Comparison of ENCODE assay signal across 25 mouse cellular contexts in the genomic region with DNA sequence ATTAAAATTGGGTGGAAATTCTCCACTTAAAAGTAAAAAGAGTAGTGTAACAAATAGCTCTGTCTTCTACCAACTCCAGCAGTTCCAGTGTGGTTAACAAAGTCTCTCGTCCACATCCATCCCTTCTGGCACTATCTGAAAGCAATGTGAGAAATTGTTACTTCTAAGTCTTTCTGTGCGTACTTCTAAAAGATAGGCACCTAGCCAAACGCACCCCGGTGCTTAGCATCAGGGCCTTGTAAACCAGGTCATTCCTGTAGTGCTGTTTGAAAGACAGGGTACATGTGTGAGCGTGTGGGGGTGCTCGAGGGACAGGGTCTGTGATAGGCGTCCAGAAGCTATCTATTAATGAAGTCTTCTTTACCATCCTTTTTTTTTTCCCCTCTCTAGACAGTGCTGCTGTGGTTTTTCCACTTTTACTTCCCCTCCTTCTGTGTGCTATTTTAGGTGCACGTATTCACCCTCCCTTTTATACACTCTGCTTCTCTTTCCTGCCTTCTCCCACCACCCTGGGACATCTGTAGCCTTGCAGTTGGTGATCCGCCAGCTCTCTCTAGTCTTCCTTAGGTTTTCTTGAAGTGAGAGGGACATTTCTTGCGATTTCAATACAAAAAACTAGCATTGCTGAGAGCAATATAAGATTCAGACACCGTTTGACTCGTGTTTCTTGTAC. TPM values are rescaled to one million over a fixed set of nuclear protein-coding genes. Genes with fewer than 3 reads are reported as not detected.
DNase-seq lines count a peak whose midpoint lies in the region; ATAC-seq and TF ChIP-seq lines count a peak whose summit lies in the region.
"Had no signal": no experiment of that assay in that cellular context is flagged by ENCODE, and none has a peak within 500 bp of the region (broad histone marks: within the 10 kb centered on the region; RNA-seq: fewer than 3 reads in every experiment).

No protein-coding gene starts in this region.

- ATAC-seq in heart, embryonic 11.5 days (replicated peaks; ENCODE audit: insufficient number of reproducible peaks, low FRiP score, low TSS enrichment), result no peak
- ATAC-seq: forebrain, embryonic 13.5 days; intestine, embryonic 15.5 days; liver, postnatal 0 days; midbrain, embryonic 16.5 days had no signal

- peak overlapping the region; percentile 4; the same call in 1 of the 2 replicates for H3K4me2 ChIP-seq in heart, embryonic 11.5 days
- H3K4me2 ChIP-seq: embryonic facial prominence, embryonic 12.5 days; forebrain, embryonic 13.5 days; hindbrain, embryonic 15.5 days; intestine, embryonic 15.5 days had no signal

- no peak for DNase-seq in heart, adult 8-10 months (ENCODE audit: low spot score)
- peak; percentile 29 for DNase-seq in right cerebral cortex, adult 18-20 months
- DNase-seq in right cerebral cortex, postnatal 4 days, result no peak
- peak; percentile 51 for DNase-seq in right cerebral cortex, postnatal 14 days
- no peak for DNase-seq in thymus, adult 2 months
- no peak for DNase-seq in urinary bladder, postnatal 36 days (ENCODE audit: low spot score in 2 of 2)
- DNase-seq: adrenal gland, adult 8-10 months; B cell, adult 2 months; cerebellum, adult 9-11 months; kidney, postnatal 4 days; liver, postnatal 0 days; lung, postnatal 14 days; retina, postnatal 1 day; thymus, postnatal 36 days had no signal

- no peak overlapping the region for H3K4me3 ChIP-seq in heart, embryonic 11.5 days (ENCODE audit: low read depth, low read length)
- H3K4me3 ChIP-seq in bone marrow macrophage, adult 2 months (ENCODE audit: insufficient read depth, low read length), result peak overlapping the region; percentile 18
- no peak overlapping the region for H3K4me3 ChIP-seq in thymus, adult 2 months (ENCODE audit: control insufficient read depth, insufficient read depth, low read length)
- H3K4me3 ChIP-seq: embryonic facial prominence, embryonic 12.5 days; erythroblast, embryonic 14.5 days; forebrain, embryonic 13.5 days; heart, embryonic 10.5 days; hindbrain, embryonic 15.5 days; intestine, embryonic 15.5 days; limb, embryonic 10.5 days had no signal

- no peaks in the 10 kb centered on the region for H3K27me3 ChIP-seq in heart, embryonic 11.5 days (ENCODE audit: control insufficient read depth, insufficient read depth, low read length)
- peaks cover 5% of the 10 kb centered on the region; the same call in 1 of the 2 replicates for H3K27me3 ChIP-seq in thymus, adult 2 months (ENCODE audit: control insufficient read depth, insufficient read depth, low read length)
- H3K27me3 ChIP-seq: embryonic facial prominence, embryonic 12.5 days; forebrain, embryonic 13.5 days; hindbrain, embryonic 15.5 days; intestine, embryonic 15.5 days had no signal

- no peak for TF ChIP-seq POLR2A in bone marrow macrophage, adult 2 months (IDR thresholded peaks at IDR 0.05; ENCODE audit: borderline replicate concordance, low read depth, low read length)
- TF ChIP-seq POLR2A in thymus, adult 2 months (IDR thresholded peaks at IDR 0.05; ENCODE audit: control insufficient read depth, extremely low read depth, insufficient read depth, low read length, poor library complexity), result no peak

- H3K9ac ChIP-seq in heart, embryonic 11.5 days (ENCODE audit: low read depth, low read length), result no peak overlapping the region
- H3K9ac ChIP-seq: embryonic facial prominence, embryonic 12.5 days; forebrain, embryonic 13.5 days; hindbrain, embryonic 15.5 days; intestine, embryonic 15.5 days; liver, postnatal 0 days had no signal

- H3K27ac ChIP-seq in heart, embryonic 11.5 days (ENCODE audit: low read depth, low read length), result no peak overlapping the region
- H3K27ac ChIP-seq in bone marrow macrophage, adult 2 months (ENCODE audit: insufficient read depth, low read depth, low read length), result peak overlapping the region; percentile 58
- H3K27ac ChIP-seq in thymus, adult 2 months (ENCODE audit: control insufficient read depth, insufficient read depth, low read length), result no peak overlapping the region
- H3K27ac ChIP-seq: embryonic facial prominence, embryonic 12.5 days; forebrain, embryonic 13.5 days; heart, embryonic 10.5 days; hindbrain, embryonic 15.5 days; intestine, embryonic 15.5 days; limb, embryonic 10.5 days; stomach, postnatal 0 days had no signal

- no peak for TF ChIP-seq CTCF in bone marrow macrophage, adult 2 months (IDR thresholded peaks at IDR 0.05; ENCODE audit: low read depth, low read length)
- TF ChIP-seq CTCF in thymus, adult 2 months (IDR thresholded peaks at IDR 0.05; ENCODE audit: borderline replicate concordance, control insufficient read depth, extremely low read depth, insufficient read depth, low read length, poor library complexity), result no peak

- peaks cover 15% of the 10 kb centered on the region; the same call in 1 of the 2 replicates for H3K4me1 ChIP-seq in heart, embryonic 11.5 days (ENCODE audit: control insufficient read depth, insufficient read depth, low read length)
- peaks cover 70% of the 10 kb centered on the region for H3K4me1 ChIP-seq in bone marrow macrophage, adult 2 months (ENCODE audit: control insufficient read depth, insufficient read depth, low read length)
- H3K4me1 ChIP-seq in thymus, adult 2 months (replicated peaks; ENCODE audit: control insufficient read depth, insufficient read depth, low read length), result peaks cover 13% of the 10 kb centered on the region
- H3K4me1 ChIP-seq: embryonic facial prominence, embryonic 12.5 days had no signal

- H3K9me3 ChIP-seq in heart, embryonic 11.5 days (replicated peaks; ENCODE audit: control insufficient read depth, low read length), result no peaks in the 10 kb centered on the region
- H3K9me3 ChIP-seq: embryonic facial prominence, embryonic 12.5 days; forebrain, embryonic 13.5 days; heart, embryonic 10.5 days; hindbrain, embryonic 15.5 days; intestine, embryonic 15.5 days; limb, embryonic 10.5 days had no signal

- 52% methylated on average over 12 of the region's 12 CpGs for WGBS in heart, embryonic 11.5 days (ENCODE audit: insufficient replicate concordance)
- 11% methylated on average over 12 of the region's 12 CpGs for WGBS in thymus, adult 2 months

- no peaks in the 10 kb centered on the region for H3K36me3 ChIP-seq in heart, embryonic 11.5 days (ENCODE audit: control insufficient read depth, insufficient read depth, low read length)
- H3K36me3 ChIP-seq in thymus, adult 2 months (ENCODE audit: control insufficient read depth, insufficient read depth, low read length), result no peaks in the 10 kb centered on the region
- H3K36me3 ChIP-seq: embryonic facial prominence, embryonic 12.5 days; heart, embryonic 10.5 days; hindbrain, embryonic 15.5 days; intestine, embryonic 15.5 days; limb, embryonic 10.5 days had no signal

RNA-seq across cellular contexts. Expression of a gene that starts 4.9 kb away (rescaled TPM):
- 1.1 and 1.2 TPM in 2 replicates for polyA plus RNA-seq in heart, embryonic 11.5 days (2014; fragmentation: Nextera tagmentation; extraction: Ambion mirVana)
- 1 to 10 TPM in 2 of 4 experiments, under 1 TPM in 2; 0.69 to 1.3 (median 0.99) TPM for total RNA-seq in heart, adult 8-10 months (2022)
- 8.3 and 9.0 TPM in 2 replicates for polyA plus RNA-seq in bone marrow macrophage, adult 2 months (2012; ENCODE audit: insufficient read depth, insufficient read length, missing spikeins)
- 2.7 and 2.9 TPM in 2 replicates for polyA plus RNA-seq in thymus, adult 2 months (2012; rRNA removed)

Comparison
In these comparisons a context has a peak if more than half of its experiments do, and no peak if none do; other contexts are left out.
1. DNase-seq: peak in right cerebral cortex, adult 18-20 months (single experiment) and right cerebral cortex, postnatal 14 days (single experiment); none in heart, adult 8-10 months (single experiment), right cerebral cortex, postnatal 4 days (single experiment), thymus, adult 2 months (single experiment) and urinary bladder, postnatal 36 days (0 of 2).